Mouse (Mus musculus) CH12.LX (cell line): ENCODE results near the gene Adgb. TPM values are rescaled to one million over a fixed set of nuclear protein-coding genes. Genes with fewer than 3 reads are reported as not detected.

Experiments used
- DNase-seq: peaks from one replicate; pipeline ENCODE4 v3.0.0-alpha.2; 2013; ENCODE audit errors: extremely low read depth
- H3K27ac ChIP-seq: 2 replicates; pipeline ENCODE4 v1.5.1; 2012; ENCODE audit warnings: low read depth, mild to moderate bottlenecking, control low read depth, moderate library complexity; ENCODE audit not compliant: insufficient read depth
- H3K27me3 ChIP-seq: replicated peaks from 2 replicates; pipeline ENCODE3; 2012; ENCODE audit warnings: inconsistent platforms
- H3K36me3 ChIP-seq, 2 experiments: replicated peaks in 1 of 2; 2 replicates each; pipeline versions ENCODE3 to v1.6.1; 2012; ENCODE audit warnings: inconsistent platforms in 1 of 2, low read length in 1 of 2, mild to moderate bottlenecking in 1 of 2, mixed read lengths in 1 of 2, moderate library complexity in 1 of 2; ENCODE audit not compliant: control insufficient read depth in 1 of 2, insufficient read depth in 1 of 2
- H3K4me1 ChIP-seq, 2 experiments: 2 replicates each; pipeline ENCODE4 v1.6.1; 2012; ENCODE audit warnings: inconsistent platforms in 1 of 2, moderate library complexity in 1 of 2; ENCODE audit not compliant: insufficient read depth in 2 of 2, control insufficient read depth in 1 of 2
- H3K4me2 ChIP-seq: 2 replicates; pipeline ENCODE4 v1.6.1; 2012; ENCODE audit warnings: low read depth, mild to moderate bottlenecking, control low read depth; ENCODE audit not compliant: poor library complexity, insufficient read depth, severe bottlenecking
- H3K4me3 ChIP-seq, 3 experiments: fragments of 150-350 bp in 1 of 3; sonication (generic) in 1 of 3; replicated peaks in 1 of 3; 2 replicates each; pipeline versions ENCODE3 to v1.5.1; 2011 to 2012; ENCODE audit warnings: low read depth in 2 of 3, low read length in 2 of 3, mild to moderate bottlenecking in 2 of 3, moderate library complexity in 2 of 3, control low read depth in 1 of 3, improper control_type of control experiment in 1 of 3, inconsistent platforms in 1 of 3, mixed read lengths in 1 of 3; ENCODE audit not compliant: poor library complexity in 1 of 3
- H3K79me2 ChIP-seq: replicated peaks from 2 replicates; pipeline ENCODE4 v1.6.1; 2012; ENCODE audit warnings: mild to moderate bottlenecking, moderate library complexity; ENCODE audit not compliant: control insufficient read depth, poor library complexity, insufficient read depth, severe bottlenecking; ENCODE audit errors: extremely low read depth
- H3K9ac ChIP-seq: 2 replicates; pipeline ENCODE4 v1.6.1; 2012; ENCODE audit warnings: low read depth, mild to moderate bottlenecking, control low read depth, moderate library complexity; ENCODE audit not compliant: insufficient read depth
- H3K9me3 ChIP-seq: replicated peaks from 2 replicates; pipeline ENCODE3; 2012; ENCODE audit warnings: low read length, inconsistent platforms, mixed read lengths
- BHLHE40 ChIP-seq: IDR thresholded peaks from 2 replicates; pipeline ENCODE4 v1.6.1; 2011; ENCODE audit warnings: mild to moderate bottlenecking, low read depth, low read length, improper control_type of control experiment
- CTCF ChIP-seq, 2 experiments: IDR thresholded peaks in 1 of 2; conservative IDR thresholded peaks in 1 of 2; 2 replicates each; pipeline ENCODE4 v1.5.1; 2011 to 2012; ENCODE audit warnings: low read depth in 2 of 2, low read length in 2 of 2, improper control_type of control experiment in 1 of 2, inconsistent platforms in 1 of 2, mild to moderate bottlenecking in 1 of 2, moderate library complexity in 1 of 2
- E2F4 ChIP-seq: IDR thresholded peaks from 2 replicates; pipeline ENCODE4 v1.6.1; 2011; ENCODE audit warnings: low read depth, low read length, improper control_type of control experiment; ENCODE audit not compliant: insufficient replicate concordance
- ETS1 ChIP-seq: conservative IDR thresholded peaks from 2 replicates; pipeline ENCODE4 v1.6.1; 2012; ENCODE audit warnings: low read depth, mild to moderate bottlenecking, inconsistent platforms, low read length, improper control_type of control experiment, moderate library complexity
- JUN ChIP-seq: IDR thresholded peaks from 2 replicates; pipeline ENCODE4 v1.6.1; 2011; ENCODE audit warnings: low read depth, mild to moderate bottlenecking, low read length, improper control_type of control experiment, moderate library complexity; ENCODE audit not compliant: insufficient read depth
- KAT2A ChIP-seq: IDR thresholded peaks from 2 replicates; pipeline ENCODE4 v1.6.1; 2012; ENCODE audit warnings: low read length, improper control_type of control experiment, inconsistent platforms; ENCODE audit not compliant: insufficient replicate concordance
- MAFK ChIP-seq: IDR thresholded peaks from 2 replicates; pipeline ENCODE4 v1.6.1; 2011; ENCODE audit warnings: low read length, improper control_type of control experiment; ENCODE audit not compliant: insufficient replicate concordance
- MAX ChIP-seq: IDR thresholded peaks from 2 replicates; pipeline ENCODE4 v1.6.1; 2011; ENCODE audit warnings: low read length, improper control_type of control experiment
- MAZ ChIP-seq: IDR thresholded peaks from 2 replicates; pipeline ENCODE4 v1.6.1; 2012; ENCODE audit warnings: low read depth, mild to moderate bottlenecking, inconsistent platforms, low read length, improper control_type of control experiment, moderate library complexity
- MEF2A ChIP-seq: IDR thresholded peaks from 2 replicates; pipeline ENCODE4 v1.6.1; 2014; ENCODE audit warnings: low read depth, mild to moderate bottlenecking, inconsistent platforms, low read length, improper control_type of control experiment, borderline replicate concordance
- MXI1 ChIP-seq: IDR thresholded peaks from 2 replicates; pipeline ENCODE4 v1.6.1; 2011; ENCODE audit warnings: mild to moderate bottlenecking, low read depth, low read length, improper control_type of control experiment
- NELFE ChIP-seq: IDR thresholded peaks from 2 replicates; pipeline ENCODE4 v1.6.1; 2011; ENCODE audit warnings: low read depth, low read length, improper control_type of control experiment
- PAX5 ChIP-seq: IDR thresholded peaks from 2 replicates; pipeline ENCODE4 v1.6.1; 2012; ENCODE audit warnings: low read length, inconsistent platforms, mixed read lengths
- POLR2A ChIP-seq: IDR thresholded peaks from 2 replicates; pipeline ENCODE4 v1.6.1; 2011; ENCODE audit warnings: low read depth, mild to moderate bottlenecking, improper control_type of control experiment, low read length
- RAD21 ChIP-seq: IDR thresholded peaks from 2 replicates; pipeline ENCODE4 v1.6.1; 2011; ENCODE audit warnings: low read depth, mild to moderate bottlenecking, low read length, improper control_type of control experiment, moderate library complexity
- RCOR1 ChIP-seq: conservative IDR thresholded peaks from 2 replicates; pipeline ENCODE4 v1.6.1; 2012; ENCODE audit warnings: low read depth, mild to moderate bottlenecking, inconsistent platforms, low read length, improper control_type of control experiment
- SIN3A ChIP-seq: IDR thresholded peaks from 2 replicates; pipeline ENCODE4 v1.6.1; 2012; ENCODE audit warnings: low read length, improper control_type of control experiment, inconsistent platforms
- SMC3 ChIP-seq: IDR thresholded peaks from 2 replicates; pipeline ENCODE4 v1.6.1; 2011; ENCODE audit warnings: low read depth, low read length, improper control_type of control experiment
- TCF12 ChIP-seq: IDR thresholded peaks from 2 replicates; pipeline ENCODE4 v1.6.1; 2014; ENCODE audit warnings: low read depth, mild to moderate bottlenecking, inconsistent platforms, low read length, improper control_type of control experiment
- UBTF ChIP-seq: IDR thresholded peaks from 2 replicates; pipeline ENCODE4 v1.6.1; 2012; ENCODE audit warnings: low read depth, mild to moderate bottlenecking, inconsistent platforms, low read length, improper control_type of control experiment, moderate library complexity
- USF2 ChIP-seq: conservative IDR thresholded peaks from 2 replicates; pipeline ENCODE4 v1.6.1; 2011; ENCODE audit warnings: low read depth, low read length, improper control_type of control experiment
- ZC3H11A ChIP-seq: IDR thresholded peaks from 2 replicates; pipeline ENCODE4 v1.6.1; 2012; ENCODE audit warnings: low read depth, mild to moderate bottlenecking, inconsistent platforms, low read length, improper control_type of control experiment
- dilution Hi-C: fragments of 300-500 bp; cut with MboI; formaldehyde crosslinking; loops from 2 replicates; pipeline ENCODE4 v1.14.3; 2020; ENCODE audit warnings: low sequenced_read_pairs; ENCODE audit not compliant: extremely low pct_unique_long_range_greater_than_20kb, extremely low pct_ligation_motif_present
- in situ Hi-C: fragments of 300-500 bp; cut with MboI; formaldehyde crosslinking; loops from 3 replicates; pipeline ENCODE4 v1.14.3; 2019; ENCODE audit warnings: low sequenced_read_pairs, low pct_ligation_motif_present, low pct_unique_long_range_greater_than_20kb, mixed read lengths
- polyA plus RNA-seq: library from polyadenylated mRNA; unstranded; fragments of >175 nt; gene quantifications from 2 replicates; pipeline ENCODE4 v1.2.1, GENCODE M21; 2012; ENCODE audit warnings: low read depth; ENCODE audit not compliant: insufficient read length
- total RNA-seq, 2 experiments: library from RNA; depleted of rRNA; stranded (reverse); fragments of 300-350 nt in 1 of 2; fragments of >200 nt in 1 of 2; gene quantifications; 2 replicates each; pipeline ENCODE4 v1.2.3; 2012 to 2014

The Adgb gene
- total and polyA plus RNA-seq, 3 experiments, result not detected

DNA sequence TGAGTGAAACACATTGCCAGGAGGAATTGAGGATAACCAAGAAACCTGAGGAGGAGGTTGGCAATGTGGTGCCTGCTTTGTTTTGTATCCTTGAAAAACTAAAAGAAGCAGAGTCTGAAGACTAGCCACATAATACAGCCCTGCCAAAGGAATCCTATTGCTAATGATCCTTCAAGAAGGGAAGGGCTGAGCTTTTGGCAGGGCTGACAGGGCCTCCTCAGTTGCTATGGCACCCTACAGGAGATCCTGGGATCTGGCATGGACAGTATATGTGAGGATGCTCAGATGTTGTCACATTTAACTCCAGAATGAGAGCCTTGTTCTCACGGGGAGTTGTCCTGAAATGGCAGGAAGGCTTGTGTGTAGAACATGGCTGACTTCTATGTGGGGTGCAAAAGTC, 37.1 kb downstream of the Adgb start:
- Histone ChIP-seq H3K4me3 (no peak overlapping the region), H3K27ac (no peak overlapping the region), H3K9ac (no peak overlapping the region), H3K4me2 (no peak overlapping the region), H3K27me3 (no peaks in the 10 kb centered on the region), H3K36me3 (no peaks in the 10 kb centered on the region), H3K4me1 (no peaks in the 10 kb centered on the region), H3K9me3 (no peaks in the 10 kb centered on the region), H3K79me2 (no peaks in the 10 kb centered on the region)
- no peak for DNase-seq
- in situ Hi-C loops (no loop called here), dilution Hi-C loops (no loop called here)
- no peak for TF ChIP-seq PAX5
- TF ChIP-seq UBTF, result no peak
- TF ChIP-seq E2F4, result no peak
- no peak for TF ChIP-seq MEF2A

DNA sequence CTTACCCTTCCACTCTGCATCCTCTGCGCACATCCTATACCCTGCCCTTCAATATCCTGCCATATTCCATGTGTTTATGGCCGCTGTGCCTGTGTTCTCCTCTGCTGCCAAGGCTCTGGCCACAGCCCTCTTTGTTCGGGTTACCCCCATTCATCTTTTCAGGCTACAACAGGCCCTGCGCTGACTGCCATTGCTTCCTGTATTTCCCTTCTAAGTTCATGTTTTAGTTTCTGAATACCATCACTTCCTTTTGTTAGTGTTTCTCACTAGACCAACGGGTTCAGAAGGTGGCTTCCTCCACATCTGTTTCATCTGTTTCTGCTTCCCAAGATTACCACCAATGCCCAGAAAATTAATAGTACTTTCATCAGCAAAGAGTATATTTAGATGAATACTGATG, 42.5 kb downstream of the Adgb start:
- in situ Hi-C loops, result no loop called here
- H3K27ac ChIP-seq, result no peak overlapping the region

DNA sequence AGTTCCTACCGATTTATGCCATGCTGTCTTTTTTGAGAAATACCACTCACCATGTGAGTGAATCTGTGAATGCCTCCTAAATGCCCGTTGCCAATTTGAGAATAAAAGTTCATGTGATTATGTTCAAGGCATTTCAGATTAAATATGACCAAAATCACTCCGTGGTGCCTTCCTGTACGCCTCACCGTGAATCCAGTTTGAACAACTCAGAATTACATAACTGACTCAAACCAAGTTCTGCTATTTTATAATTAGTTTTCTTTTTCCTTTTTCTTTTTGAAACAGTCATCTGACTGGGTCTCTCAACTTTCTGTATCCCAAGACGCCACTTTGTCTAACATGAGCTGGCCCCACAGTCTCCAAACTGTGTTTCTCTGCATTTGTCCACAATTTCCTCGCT, 43.1 kb downstream of the Adgb start:
- in situ Hi-C loops, result no loop called here
- H3K27ac ChIP-seq, result no peak overlapping the region

More for the DNA sequence above, 42.5 kb downstream of the Adgb start:
- DNase-seq, result no peak
- dilution Hi-C loops, result no loop called here
- Histone ChIP-seq H3K27me3 (no peaks in the 10 kb centered on the region), H3K4me3 (no peak overlapping the region), H3K4me1 (no peaks in the 10 kb centered on the region), H3K4me2 (no peak overlapping the region), H3K9ac (no peak overlapping the region), H3K36me3 (no peaks in the 10 kb centered on the region), H3K9me3 (no peaks in the 10 kb centered on the region), H3K79me2 (no peaks in the 10 kb centered on the region)
- TF ChIP-seq MXI1 (no peak), SMC3 (no peak)

More for the DNA sequence above, 43.1 kb downstream of the Adgb start:
- Histone ChIP-seq H3K9me3 (no peaks in the 10 kb centered on the region), H3K9ac (no peak overlapping the region), H3K79me2 (no peaks in the 10 kb centered on the region), H3K36me3 (no peaks in the 10 kb centered on the region), H3K27me3 (no peaks in the 10 kb centered on the region), H3K4me3 (no peak overlapping the region)
- dilution Hi-C loops, result no loop called here
- DNase-seq, result no peak
- TF ChIP-seq E2F4 (no peak), MAFK (no peak), SIN3A (no peak), ETS1 (no peak), KAT2A (no peak), MAX (no peak), BHLHE40 (no peak), USF2 (no peak), JUN (no peak), RCOR1 (no peak), ZC3H11A (no peak), POLR2A (no peak), NELFE (no peak), RAD21 (no peak), TCF12 (no peak), CTCF (conservative IDR thresholded peaks at IDR 0.05 in 1 of 2, IDR thresholded peaks at IDR 0.05 in 1 of 2; ENCODE audit: low read depth in 2 of 2, low read length in 2 of 2) (no peak), MAZ (no peak)
- TF ChIP-seq, all 38 proteins: peak for 0
- Histone ChIP-seq H3K4me2 (no peak overlapping the region), H3K4me1 (no peaks in the 10 kb centered on the region)
